Mouse (Mus musculus): ENCODE measurements around the gene Hrh3. TPM values are rescaled to one million over a fixed set of nuclear protein-coding genes. Genes with fewer than 3 reads are reported as not detected.

Gene Hrh3
- polyA plus RNA-seq, 1 experiment from 2014 or later: 2.7 TPM

DNA sequence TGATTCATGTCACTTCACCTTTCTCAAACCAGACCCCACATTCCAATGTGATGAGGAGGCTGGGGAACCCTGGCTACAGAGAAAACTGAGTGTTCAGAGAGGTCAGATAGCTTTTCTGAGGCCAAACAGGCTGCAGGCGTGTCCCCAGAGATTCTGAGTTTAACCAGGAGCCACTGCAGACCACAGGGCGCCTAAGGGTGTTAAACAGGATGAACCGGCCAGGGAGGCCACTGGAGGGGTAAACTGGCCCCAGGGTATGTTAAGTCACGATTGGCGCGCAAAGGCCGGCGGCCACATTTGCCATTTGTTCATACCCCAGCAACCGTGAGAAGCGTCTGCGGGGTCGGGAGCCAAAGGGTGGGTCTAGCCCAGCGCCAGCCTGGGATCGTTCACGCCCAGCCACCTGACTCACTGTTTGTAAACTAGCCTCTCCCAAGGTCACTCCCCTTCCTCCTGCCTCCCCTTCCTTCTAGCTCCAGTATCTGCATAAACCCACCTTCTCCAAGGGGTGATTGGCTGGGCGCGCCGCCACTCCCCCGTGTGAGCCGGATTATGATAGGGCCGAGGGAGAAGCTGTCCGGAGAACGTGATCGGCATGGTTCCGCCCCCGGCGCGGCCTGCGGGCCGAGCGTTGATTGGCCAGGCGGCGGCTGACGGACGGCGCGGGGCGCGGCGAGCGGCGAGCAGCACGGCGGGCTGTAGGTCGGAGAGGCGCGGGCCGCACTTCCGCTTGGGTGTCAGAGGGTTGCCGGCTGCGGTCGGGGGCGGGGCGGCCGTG lies 14.6 kb upstream of the Hrh3 start, which contains the start of gene Osbpl2:
Gene Osbpl2, plus strand, starts transcription at position 646 of the 778 bp plus-strand sequence.
- under 1% methylated on average over 52 of the region's 55 CpGs for WGBS
- ATAC-seq (replicated peaks): peak; percentile 97

DNA sequence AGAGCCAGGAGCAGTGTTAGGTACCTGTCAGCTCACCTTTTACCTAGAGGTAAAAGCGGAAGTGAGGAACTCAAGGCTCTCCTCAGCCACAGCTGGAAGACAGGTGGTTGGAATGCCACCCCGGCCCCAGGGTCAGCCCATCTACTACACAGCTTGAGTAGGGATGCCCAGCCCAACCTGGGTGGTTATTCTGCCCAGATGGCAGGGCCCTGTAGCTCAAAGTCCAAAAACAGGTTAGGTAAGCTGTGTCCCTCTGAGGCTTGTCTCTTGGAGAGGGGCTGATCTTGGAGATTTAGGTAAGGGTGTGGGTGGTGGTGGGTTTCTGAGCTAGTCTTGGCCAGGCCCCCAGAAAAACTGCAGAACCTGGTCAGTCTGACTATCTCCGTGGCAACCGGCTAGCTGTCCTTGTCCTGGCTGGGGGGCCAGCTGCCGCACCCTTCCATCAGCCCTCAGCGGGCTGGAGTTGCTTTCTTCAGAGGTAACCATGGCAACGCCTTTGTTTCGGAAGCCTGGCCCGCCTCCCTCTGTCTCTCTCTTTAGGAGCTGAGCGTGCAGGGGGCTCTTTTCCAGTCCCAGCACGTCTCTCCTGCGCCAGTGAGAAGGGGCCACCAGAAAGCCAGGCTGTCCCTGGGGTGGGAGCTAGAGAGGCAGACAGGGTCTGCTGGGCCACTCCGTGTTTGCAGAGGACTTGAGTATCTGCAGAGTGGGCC lies 13.4 kb upstream of the Hrh3 start:
- ATAC-seq (replicated peaks): peak; percentile 15
- Histone ChIP-seq H3K4me3 (peak overlapping the region; percentile 6; the same call in 1 of the 2 replicates), H3K9me3 (no peaks in the 10 kb centered on the region), H3K9ac (replicated peaks) (no peak overlapping the region), H3K4me1 (peaks cover 60% of the 10 kb centered on the region), H3K27me3 (no peaks in the 10 kb centered on the region), H3K4me2 (replicated peaks) (peak overlapping the region; percentile 74), H3K36me3 (no peaks in the 10 kb centered on the region), H3K27ac (replicated peaks) (peak overlapping the region; percentile 80)
- 9% methylated on average over 13 of the region's 13 CpGs for WGBS

More for the DNA sequence above, 14.6 kb upstream of the Hrh3 start, which contains the start of gene Osbpl2:
- no peaks in the 10 kb centered on the region for H3K27me3 ChIP-seq
- peaks cover 5% of the 10 kb centered on the region; the same call in 1 of the 2 replicates for H3K36me3 ChIP-seq
- no peaks in the 10 kb centered on the region for H3K9me3 ChIP-seq
- peak within 1 kb of the TSS; percentile 74 for H3K4me3 ChIP-seq
- H3K27ac ChIP-seq (replicated peaks): peak within 1 kb of the TSS; percentile 80
- H3K4me1 ChIP-seq: peaks cover 59% of the 10 kb centered on the region
- H3K4me2 ChIP-seq (replicated peaks): peak within 1 kb of the TSS; percentile 74
- peak within 1 kb of the TSS; percentile 73 for H3K9ac ChIP-seq (replicated peaks)

- H3K4me2 ChIP-seq (replicated peaks): 0 out of 2 replicates have a peak overlapping the region, but pooled peaks have one; percentile 74
- no peaks in the 10 kb centered on the region for H3K36me3 ChIP-seq
- no peak overlapping the region for H3K4me3 ChIP-seq
- H3K9me3 ChIP-seq: no peaks in the 10 kb centered on the region
- H3K27ac ChIP-seq (replicated peaks): peak overlapping the region; percentile 80
- H3K4me1 ChIP-seq: peaks cover 60% of the 10 kb centered on the region
- H3K9ac ChIP-seq (replicated peaks): no peak overlapping the region
- no peak for ATAC-seq (replicated peaks)
- WGBS: 64% methylated on average over 8 of the region's 8 CpGs
- H3K27me3 ChIP-seq: no peaks in the 10 kb centered on the region
Measured at GRCm38 (mm10) chr2:180116741-180117484, 12.6 kb upstream of the Hrh3 start.

- no peak overlapping the region for H3K9ac ChIP-seq (replicated peaks)
- peaks cover 57% of the 10 kb centered on the region for H3K4me1 ChIP-seq
- H3K4me2 ChIP-seq (replicated peaks): no peak overlapping the region
- no peaks in the 10 kb centered on the region for H3K27me3 ChIP-seq
- ATAC-seq (replicated peaks): no peak
- H3K36me3 ChIP-seq: no peaks in the 10 kb centered on the region
- H3K27ac ChIP-seq (replicated peaks): peak overlapping the region; percentile 12; the same call in 1 of the 2 replicates
- H3K9me3 ChIP-seq: no peaks in the 10 kb centered on the region
- no peak overlapping the region for H3K4me3 ChIP-seq
- 73% methylated on average over 10 of the region's 10 CpGs for WGBS
Measured at GRCm38 (mm10) chr2:180116081-180116493, 11.8 kb upstream of the Hrh3 start.

DNA sequence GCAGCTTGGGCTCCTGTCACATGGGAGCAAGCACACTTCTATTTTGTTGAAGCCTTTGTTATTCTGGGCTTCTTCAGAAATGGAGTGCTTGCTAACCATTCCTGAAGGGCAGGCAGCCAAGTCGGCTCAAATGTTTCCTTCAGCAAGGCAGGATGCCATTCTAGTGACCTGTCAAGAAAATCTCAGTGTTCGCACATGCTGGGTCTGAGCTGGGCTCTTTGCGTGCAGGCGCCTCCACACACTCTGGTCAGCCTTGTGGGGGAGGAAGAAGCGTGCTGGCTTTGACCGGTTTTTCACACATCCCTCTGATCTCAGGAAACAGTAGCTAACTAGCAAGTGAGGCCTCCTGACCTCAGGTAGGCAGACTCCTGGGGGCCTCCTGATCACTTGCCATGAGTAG lies 11.0 kb upstream of the Hrh3 start:
- no peak for ATAC-seq (replicated peaks)
- Histone ChIP-seq H3K9me3 (no peaks in the 10 kb centered on the region), H3K27ac (replicated peaks) (peak overlapping the region; percentile 59)

GRCm38 (mm10) chr2:180113909-180114890 lies 9.9 kb upstream of the Hrh3 start:
- H3K4me3 ChIP-seq: no peak overlapping the region
- H3K4me1 ChIP-seq: peaks cover 44% of the 10 kb centered on the region
- no peak for ATAC-seq (replicated peaks)
- WGBS: 44% methylated on average over 17 of the region's 17 CpGs
- H3K9me3 ChIP-seq: no peaks in the 10 kb centered on the region
- H3K27ac ChIP-seq (replicated peaks): peak overlapping the region; percentile 59
- H3K27me3 ChIP-seq: no peaks in the 10 kb centered on the region
- no peak overlapping the region for H3K4me2 ChIP-seq (replicated peaks)
- no peak overlapping the region for H3K9ac ChIP-seq (replicated peaks)
- no peaks in the 10 kb centered on the region for H3K36me3 ChIP-seq

More for the DNA sequence above, 11.0 kb upstream of the Hrh3 start:
- Histone ChIP-seq H3K36me3 (no peaks in the 10 kb centered on the region), H3K27me3 (no peaks in the 10 kb centered on the region), H3K9ac (replicated peaks) (no peak overlapping the region), H3K4me2 (replicated peaks) (no peak overlapping the region), H3K4me3 (no peak overlapping the region), H3K4me1 (peaks cover 51% of the 10 kb centered on the region)
- 17% methylated on average over 6 of the region's 6 CpGs for WGBS

DNA sequence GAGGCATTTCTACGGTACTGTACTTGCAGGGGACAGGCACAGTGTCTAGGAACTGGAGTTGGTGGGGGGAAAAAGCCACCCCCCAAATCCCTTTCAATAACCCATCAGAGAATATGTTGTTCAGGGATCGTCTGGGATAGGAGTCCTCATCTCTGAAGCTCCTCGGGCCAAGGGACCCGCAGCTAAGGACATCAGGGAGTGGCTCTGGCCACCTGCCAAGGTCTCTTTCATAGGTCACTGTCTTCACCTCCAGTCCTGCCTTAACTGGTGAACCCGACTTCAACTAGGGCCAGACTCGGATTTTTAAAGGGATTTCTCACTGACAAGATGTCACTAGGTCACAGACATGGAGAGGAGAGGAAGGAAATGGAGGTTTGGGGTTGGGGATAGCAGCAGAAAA lies 4.0 kb upstream of the Hrh3 start:
- Histone ChIP-seq H3K9ac (replicated peaks) (no peak overlapping the region), H3K9me3 (no peaks in the 10 kb centered on the region), H3K27ac (replicated peaks) (no peak overlapping the region), H3K36me3 (no peaks in the 10 kb centered on the region), H3K4me2 (replicated peaks) (no peak overlapping the region), H3K4me3 (no peak overlapping the region), H3K4me1 (peaks cover 22% of the 10 kb centered on the region), H3K27me3 (peaks cover 23% of the 10 kb centered on the region; the same call in 1 of the 2 replicates)
- ATAC-seq (replicated peaks): no peak
- WGBS: 66% methylated on average over 6 of the region's 6 CpGs

DNA sequence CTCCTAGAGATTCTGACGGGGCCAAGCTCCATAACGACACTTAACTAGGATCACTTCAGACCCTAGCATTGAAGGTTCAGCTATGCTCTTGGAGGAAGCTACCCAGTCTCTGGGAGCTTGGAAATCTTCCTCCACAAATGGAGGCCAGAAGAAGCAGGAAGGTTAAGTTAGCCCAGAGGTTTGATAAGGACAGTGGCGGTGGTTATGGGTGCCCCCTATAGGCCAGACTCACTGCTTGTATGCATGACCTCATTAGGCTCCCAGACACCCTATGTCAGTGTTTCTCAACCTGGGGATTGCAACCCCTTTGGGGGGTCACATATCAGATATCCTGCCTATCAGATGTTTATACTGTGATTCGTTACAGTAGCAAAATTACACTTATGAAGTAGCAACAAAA lies 2.8 kb upstream of the Hrh3 start:
- ATAC-seq (replicated peaks): no peak
- Histone ChIP-seq H3K4me1 (peaks cover 30% of the 10 kb centered on the region), H3K9me3 (no peaks in the 10 kb centered on the region), H3K36me3 (no peaks in the 10 kb centered on the region), H3K4me3 (no peak overlapping the region), H3K9ac (replicated peaks) (no peak overlapping the region), H3K27me3 (peaks cover 34% of the 10 kb centered on the region), H3K4me2 (replicated peaks) (no peak overlapping the region), H3K27ac (replicated peaks) (no peak overlapping the region)
- 68% methylated on average over 4 of the region's 4 CpGs for WGBS

DNA sequence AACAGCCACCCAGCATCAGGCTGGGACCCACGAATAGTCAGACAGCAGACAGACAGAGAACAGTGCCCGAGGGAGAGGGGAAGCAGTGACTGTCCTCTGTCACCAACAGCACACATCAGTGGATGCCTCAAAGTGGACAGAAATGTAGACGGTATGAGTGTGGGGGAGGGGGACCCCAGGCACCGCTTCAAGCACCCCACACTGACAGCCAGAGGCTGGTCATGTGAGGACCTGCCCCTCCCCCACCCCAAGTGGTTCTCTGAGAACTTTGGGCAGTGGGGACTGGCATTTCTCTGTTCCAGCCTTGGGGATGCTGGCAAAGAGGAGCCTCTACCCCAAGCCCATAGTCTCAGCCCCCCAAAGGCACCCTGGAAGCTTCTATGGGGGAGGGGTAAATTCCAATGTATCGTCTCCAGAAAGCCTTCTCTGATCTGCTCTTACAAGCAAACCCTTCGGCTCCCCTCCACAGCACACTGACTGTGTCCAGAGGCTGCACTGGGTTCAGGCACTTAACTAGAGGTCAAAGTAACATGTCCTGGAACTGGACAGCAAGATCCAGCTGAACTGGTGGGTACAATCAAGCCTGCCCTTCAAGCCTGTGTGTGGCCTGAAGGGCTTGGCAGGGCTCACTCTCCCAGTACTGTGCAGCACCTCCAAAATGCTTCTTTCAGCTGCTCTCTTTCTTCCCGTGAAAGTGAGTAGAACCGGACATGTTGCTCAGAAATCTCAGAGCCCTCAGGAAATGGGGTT lies 1.3 kb upstream of the Hrh3 start:
- WGBS: 17% methylated on average over 8 of the region's 8 CpGs
- no peaks in the 10 kb centered on the region for H3K36me3 ChIP-seq
- no peak overlapping the region for H3K9ac ChIP-seq (replicated peaks)
- no peak overlapping the region for H3K27ac ChIP-seq (replicated peaks)
- H3K4me1 ChIP-seq: peaks cover 30% of the 10 kb centered on the region
- H3K4me3 ChIP-seq: no peak overlapping the region
- peaks cover 42% of the 10 kb centered on the region for H3K27me3 ChIP-seq
- H3K4me2 ChIP-seq (replicated peaks): no peak overlapping the region
- no peaks in the 10 kb centered on the region for H3K9me3 ChIP-seq
- ATAC-seq (replicated peaks): no peak

DNA sequence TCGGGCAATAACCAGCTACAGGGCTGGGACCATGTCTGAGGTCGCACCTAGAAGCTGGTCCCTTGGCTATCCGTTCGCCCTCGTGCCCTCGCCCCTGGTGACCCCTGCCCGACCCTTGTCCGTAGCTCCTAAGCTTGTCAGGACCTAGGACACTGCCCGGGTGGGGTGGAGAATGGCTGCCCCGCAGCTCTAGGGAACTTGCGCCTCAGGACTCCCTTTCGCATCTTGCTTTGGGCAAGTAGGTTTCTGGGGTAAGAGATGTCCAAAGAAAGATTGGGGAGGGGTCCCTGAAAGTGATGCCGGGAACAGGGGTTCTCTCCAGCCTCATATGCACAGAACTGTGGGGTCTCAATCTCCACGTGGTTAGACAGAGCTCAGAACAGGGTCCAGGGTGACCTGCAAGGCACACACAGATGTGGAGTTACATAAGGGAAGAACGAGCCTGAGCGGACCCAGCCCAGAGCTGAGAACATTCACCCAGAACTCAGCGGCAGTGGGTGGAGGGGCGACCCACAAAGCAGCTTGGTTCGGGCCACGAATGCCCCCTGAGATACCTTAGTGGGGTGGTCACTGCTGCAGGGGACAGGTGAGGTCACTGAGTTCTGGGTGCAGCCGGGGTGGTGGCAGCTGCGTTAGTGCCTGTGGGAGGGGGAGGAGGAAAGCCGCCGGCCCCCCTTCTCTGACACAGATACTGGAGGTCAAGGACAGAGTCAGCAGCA lies 530 bp upstream of the Hrh3 start:
- peak; percentile 5; the same call in 1 of the 2 replicates for ATAC-seq (replicated peaks)
- Histone ChIP-seq H3K27me3 (peaks cover 42% of the 10 kb centered on the region), H3K4me2 (replicated peaks) (peak overlapping the region; percentile 92), H3K4me3 (peak overlapping the region; percentile 55), H3K9me3 (no peaks in the 10 kb centered on the region), H3K9ac (replicated peaks) (peak overlapping the region; percentile 42), H3K27ac (replicated peaks) (no peak overlapping the region), H3K4me1 (peaks cover 36% of the 10 kb centered on the region), H3K36me3 (no peaks in the 10 kb centered on the region)
- WGBS: 9% methylated on average over 24 of the region's 24 CpGs

Data from forebrain, embryonic 15.5 days (tissue).